Comparison of ENCODE assay signal across 26 mouse cellular contexts in the genomic region with DNA sequence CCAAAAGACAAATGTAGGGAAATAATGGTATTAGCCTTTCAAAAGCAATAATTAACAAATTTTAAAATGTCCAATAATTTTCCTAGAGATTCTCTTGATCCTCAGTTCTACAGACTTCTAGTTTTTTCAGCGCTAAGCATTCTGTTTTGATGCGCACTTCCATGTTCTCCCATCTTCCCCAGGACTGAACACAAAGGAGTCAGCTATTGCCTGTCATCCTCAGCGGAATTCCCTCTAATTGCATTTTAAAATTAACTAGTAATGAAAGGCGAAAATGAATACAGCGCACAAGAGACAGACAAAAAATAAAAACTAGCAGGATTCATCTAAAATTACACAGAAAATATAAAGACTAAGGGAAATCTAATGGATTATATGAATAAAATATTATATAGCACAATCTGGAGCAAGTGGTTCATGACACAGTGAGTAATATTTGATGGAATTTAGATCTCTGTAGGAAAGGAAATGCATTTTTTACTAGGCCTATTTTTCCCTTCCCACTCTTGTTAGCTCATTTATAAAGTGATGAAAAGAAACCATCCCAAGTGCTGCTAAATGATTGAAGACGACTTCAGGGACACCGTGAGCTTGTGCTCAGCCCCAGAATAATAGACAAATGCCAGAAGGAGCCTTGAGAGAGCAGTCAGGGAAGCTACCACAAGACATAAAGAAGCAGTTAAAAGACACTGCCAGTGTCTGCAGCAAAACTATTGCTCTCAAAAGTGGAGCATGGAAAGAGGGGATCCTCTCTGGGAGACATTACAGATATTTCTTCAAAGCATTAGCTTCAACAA.
A peak's percentile ranks its signal among the peaks of the same experiment; 100 is the strongest.
DNase-seq lines count a peak whose midpoint lies in the region; ATAC-seq and TF ChIP-seq lines count a peak whose summit lies in the region.
"Had no signal": no experiment of that assay in that cellular context is flagged by ENCODE, and none has a peak within 500 bp of the region (broad histone marks: within the 10 kb centered on the region; RNA-seq: fewer than 3 reads in every experiment).

No protein-coding gene starts in this region.

- H3K4me2 ChIP-seq in hindbrain, embryonic 15.5 days = no peak overlapping the region
- H3K4me2 ChIP-seq in hindbrain, embryonic 13.5 days = no peak overlapping the region
- no peak overlapping the region for H3K4me2 ChIP-seq in midbrain, embryonic 16.5 days (ENCODE audit: low read length)
- no peak overlapping the region for H3K4me2 ChIP-seq in neural tube, embryonic 15.5 days
- H3K4me2 ChIP-seq: embryonic facial prominence, embryonic 15.5 days; forebrain, embryonic 13.5 days; limb, embryonic 13.5 days; liver, embryonic 11.5 days; lung, embryonic 15.5 days; midbrain, embryonic 12.5 days had no signal

- H3K4me1 ChIP-seq in hindbrain, embryonic 15.5 days (replicated peaks) = 0 out of 2 replicates have a peak, but pooled peaks cover 4% of the 10 kb centered on the region
- no peaks in the 10 kb centered on the region for H3K4me1 ChIP-seq in hindbrain, embryonic 13.5 days (replicated peaks)
- no peaks in the 10 kb centered on the region for H3K4me1 ChIP-seq in midbrain, embryonic 16.5 days (ENCODE audit: control insufficient read depth, insufficient read depth, low read length)
- no peaks in the 10 kb centered on the region for H3K4me1 ChIP-seq in midbrain, embryonic 10.5 days
- H3K4me1 ChIP-seq in neural tube, embryonic 15.5 days = no peaks in the 10 kb centered on the region
- H3K4me1 ChIP-seq: embryonic facial prominence, embryonic 10.5 days; embryonic facial prominence, embryonic 15.5 days; forebrain, embryonic 13.5 days; limb, embryonic 13.5 days; lung, embryonic 15.5 days; midbrain, embryonic 12.5 days had no signal

- H3K27ac ChIP-seq in hindbrain, embryonic 15.5 days (replicated peaks) = 0 out of 2 replicates have a peak overlapping the region, but pooled peaks have one; percentile 25
- no peak overlapping the region for H3K27ac ChIP-seq in hindbrain, embryonic 13.5 days
- H3K27ac ChIP-seq in midbrain, embryonic 16.5 days (ENCODE audit: low read length) = 0 out of 2 replicates have a peak overlapping the region, but pooled peaks have one; percentile 8
- H3K27ac ChIP-seq in midbrain, embryonic 10.5 days (replicated peaks) = no peak overlapping the region
- H3K27ac ChIP-seq in neural tube, embryonic 15.5 days (replicated peaks) = peak overlapping the region; percentile 37; the same call in 1 of the 2 replicates
- no peak overlapping the region for H3K27ac ChIP-seq in left cerebral cortex, adult 2 months
- H3K27ac ChIP-seq: embryonic facial prominence, embryonic 10.5 days; embryonic facial prominence, embryonic 15.5 days; forebrain, embryonic 13.5 days; limb, embryonic 13.5 days; lung, embryonic 15.5 days; midbrain, embryonic 12.5 days had no signal

- 62% methylated on average over 7 of the region's 7 CpGs for WGBS in hindbrain, embryonic 15.5 days
- WGBS in hindbrain, embryonic 13.5 days = 67% methylated on average over 7 of the region's 7 CpGs
- WGBS in midbrain, embryonic 16.5 days = 66% methylated on average over 7 of the region's 7 CpGs
- WGBS in midbrain, embryonic 10.5 days = 88% methylated on average over 7 of the region's 7 CpGs
- 54% methylated on average over 7 of the region's 7 CpGs for WGBS in neural tube, embryonic 15.5 days

- intact Hi-C loops in left cerebral cortex, adult 2 months (cut with DNase I) = no loop called here

- no peaks in the 10 kb centered on the region for H3K27me3 ChIP-seq in hindbrain, embryonic 15.5 days
- no peaks in the 10 kb centered on the region for H3K27me3 ChIP-seq in hindbrain, embryonic 13.5 days
- H3K27me3 ChIP-seq in midbrain, embryonic 16.5 days (ENCODE audit: control insufficient read depth, insufficient read depth, low read depth, low read length) = no peaks in the 10 kb centered on the region
- no peaks in the 10 kb centered on the region for H3K27me3 ChIP-seq in midbrain, embryonic 10.5 days (ENCODE audit: low read depth, poor library complexity, severe bottlenecking)
- no peaks in the 10 kb centered on the region for H3K27me3 ChIP-seq in neural tube, embryonic 15.5 days (replicated peaks)
- H3K27me3 ChIP-seq: embryonic facial prominence, embryonic 15.5 days; forebrain, embryonic 13.5 days; limb, embryonic 13.5 days; lung, embryonic 15.5 days; midbrain, embryonic 12.5 days had no signal

- DNase-seq in midbrain, embryonic 10.5 days (ENCODE audit: low spot score) = no peak
- peak; percentile 9 for DNase-seq in brain, adult 2 months (ENCODE audit: low read depth, low spot score)
- no peak for DNase-seq in left cerebral cortex, adult 2 months (ENCODE audit: extremely low spot score in 1 of 2, low spot score in 2 of 2)
- DNase-seq: adrenal gland, postnatal 25 days; cerebellum, adult 2 months; cerebellum, postnatal 14 days; gastrocnemius, postnatal 10 days; heart, postnatal 14 days; kidney, adult 9 months; kidney, postnatal 10 days; thymus, adult 2 months; thymus, postnatal 36 days had no signal

- no peaks in the 10 kb centered on the region for H3K9me3 ChIP-seq in hindbrain, embryonic 15.5 days
- no peaks in the 10 kb centered on the region for H3K9me3 ChIP-seq in hindbrain, embryonic 13.5 days
- no peaks in the 10 kb centered on the region for H3K9me3 ChIP-seq in midbrain, embryonic 16.5 days (replicated peaks; ENCODE audit: control insufficient read depth, low read length, poor library complexity, severe bottlenecking)
- no peaks in the 10 kb centered on the region for H3K9me3 ChIP-seq in midbrain, embryonic 10.5 days (replicated peaks)
- H3K9me3 ChIP-seq in neural tube, embryonic 15.5 days (replicated peaks) = no peaks in the 10 kb centered on the region
- H3K9me3 ChIP-seq: embryonic facial prominence, embryonic 10.5 days; embryonic facial prominence, embryonic 15.5 days; forebrain, embryonic 13.5 days; limb, embryonic 13.5 days; lung, embryonic 15.5 days; midbrain, embryonic 12.5 days had no signal

- no peaks in the 10 kb centered on the region for H3K36me3 ChIP-seq in hindbrain, embryonic 15.5 days
- no peaks in the 10 kb centered on the region for H3K36me3 ChIP-seq in hindbrain, embryonic 13.5 days
- no peaks in the 10 kb centered on the region for H3K36me3 ChIP-seq in midbrain, embryonic 16.5 days (ENCODE audit: control insufficient read depth, insufficient read depth, low read length)
- H3K36me3 ChIP-seq in midbrain, embryonic 10.5 days = no peaks in the 10 kb centered on the region
- no peaks in the 10 kb centered on the region for H3K36me3 ChIP-seq in neural tube, embryonic 15.5 days
- H3K36me3 ChIP-seq: embryonic facial prominence, embryonic 10.5 days; embryonic facial prominence, embryonic 15.5 days; limb, embryonic 13.5 days; lung, embryonic 15.5 days; midbrain, embryonic 12.5 days had no signal

- H3K9ac ChIP-seq in hindbrain, embryonic 15.5 days = no peak overlapping the region
- H3K9ac ChIP-seq in hindbrain, embryonic 13.5 days = no peak overlapping the region
- no peak overlapping the region for H3K9ac ChIP-seq in midbrain, embryonic 16.5 days (ENCODE audit: low read depth, low read length)
- H3K9ac ChIP-seq in neural tube, embryonic 15.5 days (replicated peaks) = no peak overlapping the region
- H3K9ac ChIP-seq: embryonic facial prominence, embryonic 15.5 days; forebrain, embryonic 13.5 days; limb, embryonic 13.5 days; lung, embryonic 15.5 days; midbrain, embryonic 12.5 days had no signal

- no peak overlapping the region for H3K4me3 ChIP-seq in hindbrain, embryonic 15.5 days
- no peak overlapping the region for H3K4me3 ChIP-seq in hindbrain, embryonic 13.5 days
- no peak overlapping the region for H3K4me3 ChIP-seq in midbrain, embryonic 16.5 days (ENCODE audit: low read depth, low read length)
- H3K4me3 ChIP-seq in midbrain, embryonic 10.5 days = no peak overlapping the region
- no peak overlapping the region for H3K4me3 ChIP-seq in neural tube, embryonic 15.5 days (replicated peaks)
- H3K4me3 ChIP-seq in left cerebral cortex, adult 2 months = no peak overlapping the region
- H3K4me3 ChIP-seq: embryonic facial prominence, embryonic 10.5 days; embryonic facial prominence, embryonic 15.5 days; forebrain, embryonic 13.5 days; limb, embryonic 13.5 days; lung, embryonic 15.5 days; midbrain, embryonic 12.5 days; myocyte had no signal

- no peak for ATAC-seq in hindbrain, embryonic 15.5 days (ENCODE audit: low FRiP score, low read depth)
- no peak for ATAC-seq in hindbrain, embryonic 13.5 days (ENCODE audit: low FRiP score)
- peak; percentile 48 for ATAC-seq in midbrain, embryonic 16.5 days
- peak; percentile 87 for ATAC-seq in neural tube, embryonic 15.5 days (ENCODE audit: low FRiP score)
- ATAC-seq: CD4-positive, CD25-positive, alpha-beta regulatory T cell, adult 4 months; forebrain, embryonic 13.5 days; intestine, postnatal 0 days had no signal

- TF ChIP-seq CTCF in left cerebral cortex, adult 2 months (IDR thresholded peaks at IDR 0.05) = no peak

Comparison
In these comparisons a context has a peak if more than half of its experiments do, and no peak if none do; other contexts are left out.
1. H3K27ac ChIP-seq: peak in hindbrain, embryonic 15.5 days (single experiment), midbrain, embryonic 16.5 days (single experiment) and neural tube, embryonic 15.5 days (single experiment); none in hindbrain, embryonic 13.5 days (single experiment), midbrain, embryonic 10.5 days (single experiment) and left cerebral cortex, adult 2 months (single experiment).
2. ATAC-seq: peak in midbrain, embryonic 16.5 days (single experiment) and neural tube, embryonic 15.5 days (single experiment); none in hindbrain, embryonic 15.5 days (single experiment) and hindbrain, embryonic 13.5 days (single experiment).